Mouse (Mus musculus): ENCODE measurements around the gene Capg.

Gene Capg

DNA sequence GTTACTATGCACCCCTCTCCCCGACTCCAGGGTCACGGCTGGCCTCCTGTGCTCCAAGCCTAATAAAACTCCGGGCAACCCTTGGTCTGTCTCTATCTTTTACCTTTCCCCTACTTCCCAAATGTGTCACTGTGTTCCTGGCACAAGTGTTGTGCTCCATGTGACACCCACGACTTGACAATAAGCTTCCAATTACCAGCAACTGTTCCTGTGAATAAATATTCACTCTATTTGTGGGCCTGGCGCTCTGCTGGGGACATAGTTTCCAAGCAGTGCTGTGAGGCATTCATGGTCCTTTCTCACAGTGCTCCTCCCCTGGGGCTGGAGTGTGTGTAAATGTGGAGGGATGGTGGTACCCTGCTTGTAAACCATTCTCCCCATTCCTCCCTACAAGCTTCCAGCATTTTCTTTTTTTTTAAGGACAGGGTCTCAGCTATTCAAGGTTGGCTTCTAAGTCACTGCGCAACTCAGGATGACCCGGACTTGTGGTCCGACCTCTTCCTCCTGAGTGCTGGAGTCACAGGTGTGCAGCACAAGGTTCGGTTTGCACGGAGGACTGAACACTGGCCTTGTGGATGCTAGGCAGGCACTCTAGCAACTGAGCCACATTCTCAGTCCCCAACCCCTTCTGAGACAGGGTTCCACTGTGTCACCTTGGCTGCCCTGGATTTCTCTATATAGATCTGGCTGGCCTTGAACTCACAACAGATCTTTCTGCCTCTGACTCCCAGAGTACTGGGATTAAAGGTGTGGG is 26.6 kb downstream of the Capg start:
- peak; percentile 42 for DNase-seq (ENCODE audit: low read depth, low spot score)

DNA sequence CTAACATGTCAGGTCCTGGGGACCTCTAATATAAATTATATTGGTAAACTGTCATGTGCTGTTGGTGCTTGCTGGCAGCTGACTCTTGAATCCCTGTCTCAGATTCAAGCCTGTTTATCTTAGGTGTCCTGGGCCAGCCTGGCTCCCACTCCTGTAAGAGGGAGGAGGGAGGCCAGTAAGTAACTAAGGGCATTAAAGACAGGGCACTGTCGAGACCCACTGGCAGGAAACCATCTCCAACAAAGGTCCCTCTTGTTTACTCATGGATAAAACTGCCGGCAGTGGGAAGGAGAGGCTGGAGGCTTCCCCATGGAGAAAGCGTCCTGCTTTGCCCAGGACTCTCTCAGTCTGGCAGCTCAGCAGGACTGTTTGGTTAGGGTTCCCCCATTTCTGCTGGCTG is 27.6 kb downstream of the Capg start:
- no peak for DNase-seq (ENCODE audit: low read depth, low spot score)

DNA sequence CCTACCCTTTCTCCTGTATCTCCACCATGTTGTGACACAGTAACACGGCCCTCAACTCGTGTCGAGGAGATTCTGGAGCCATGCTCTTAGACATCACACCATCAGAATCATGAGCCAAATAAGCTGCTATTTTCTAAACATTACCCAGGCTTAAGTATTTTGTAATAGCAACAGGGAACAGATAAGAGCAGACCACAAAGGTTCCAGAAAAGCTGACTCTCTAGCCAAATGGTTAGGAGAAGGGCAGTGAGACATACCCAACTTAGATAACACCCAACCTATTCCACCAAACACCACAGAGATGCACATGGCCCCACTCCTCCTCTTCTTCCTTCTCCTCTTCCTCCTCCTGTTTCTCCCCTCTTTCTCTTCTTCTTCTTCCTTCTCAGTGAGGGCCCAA is 31.9 kb downstream of the Capg start:
- no peak for DNase-seq (ENCODE audit: low read depth, low spot score)

DNA sequence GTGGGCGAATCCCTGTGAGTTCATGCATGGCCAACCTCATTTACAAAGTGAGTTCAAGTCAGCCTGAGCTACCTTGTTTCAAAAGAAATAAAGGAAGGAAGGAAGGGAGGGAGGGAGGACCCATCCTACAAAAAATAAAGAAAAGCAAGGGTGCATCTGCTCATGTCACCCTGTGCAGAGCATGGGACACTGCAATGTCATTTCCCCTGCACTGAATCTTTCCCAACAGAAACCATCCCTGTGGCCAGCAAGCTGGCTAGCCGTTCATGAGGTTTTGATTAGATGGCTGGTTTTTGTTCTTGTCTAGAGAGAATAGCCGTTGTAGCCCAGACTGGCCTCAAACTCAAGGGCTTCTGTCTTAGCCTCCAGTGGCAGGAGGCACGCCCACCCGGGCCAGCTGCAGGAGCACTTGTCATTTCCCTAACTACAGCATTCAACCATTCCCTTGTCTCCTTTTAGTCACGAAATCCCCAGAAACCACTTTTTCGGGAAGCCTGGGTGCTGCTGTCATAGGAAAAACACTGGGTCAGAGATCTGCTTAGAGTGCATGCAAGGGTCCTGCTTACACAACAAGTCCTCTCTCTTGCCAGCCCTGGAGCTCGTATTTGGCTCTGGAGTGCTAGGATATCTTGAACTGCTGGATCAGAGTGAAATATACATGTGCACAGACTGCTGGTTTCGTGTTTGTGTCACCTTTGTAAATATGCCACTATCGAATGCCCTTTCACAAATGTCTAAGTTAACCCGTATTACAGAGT is 37.6 kb downstream of the Capg start:
- DNase-seq (ENCODE audit: low read depth, low spot score): no peak

DNA sequence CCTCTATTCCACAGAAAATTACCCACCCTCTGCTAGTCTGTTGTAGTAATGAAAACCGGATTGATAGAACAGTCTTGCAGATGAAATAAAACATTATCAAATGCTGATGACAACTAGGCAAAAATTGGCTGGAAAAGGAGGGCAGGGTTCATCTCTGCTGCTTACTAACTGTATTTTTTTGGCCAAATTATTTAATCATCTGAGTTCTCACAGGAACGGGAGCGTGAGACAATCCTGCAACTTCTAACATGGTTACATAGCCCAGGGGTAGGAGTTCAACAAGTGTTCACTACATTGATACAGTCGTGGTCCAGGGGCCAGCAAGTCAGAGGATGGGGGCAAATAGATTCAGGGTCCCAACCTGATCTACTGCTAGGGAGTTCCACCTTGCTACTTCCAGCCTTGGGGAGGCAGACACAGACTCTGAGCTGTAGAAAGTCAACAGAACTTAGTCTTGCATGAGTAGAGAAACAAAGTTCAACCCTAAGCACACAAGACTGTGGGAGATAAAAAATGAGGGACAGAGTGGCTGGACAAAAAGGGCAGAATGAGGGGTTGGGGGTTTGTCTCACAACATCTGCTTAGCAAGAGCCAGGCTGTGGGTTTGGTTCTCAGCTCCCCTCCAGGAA is 39.1 kb downstream of the Capg start:
- no peak for DNase-seq (ENCODE audit: low read depth, low spot score)

DNA sequence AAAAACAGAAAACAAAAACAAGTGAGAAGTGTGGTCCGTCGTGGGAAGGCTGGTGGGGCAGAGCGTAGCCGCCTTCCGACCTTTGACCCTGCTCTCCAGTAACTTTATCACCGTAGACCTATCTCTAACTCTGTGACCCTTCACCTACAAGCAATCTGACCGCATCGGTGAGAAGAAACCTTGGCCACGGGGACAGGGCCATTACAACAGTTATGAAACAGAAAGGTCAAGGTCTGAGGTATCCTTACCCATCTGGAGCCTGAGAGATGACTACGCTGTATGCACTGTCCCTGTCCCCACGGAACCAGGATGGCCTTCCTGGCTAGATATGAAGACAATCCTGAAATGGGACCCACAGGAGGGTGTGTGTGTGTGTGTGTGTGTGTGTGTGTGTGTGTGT is 40.0 kb downstream of the Capg start:
- DNase-seq (ENCODE audit: low read depth, low spot score): no peak

DNA sequence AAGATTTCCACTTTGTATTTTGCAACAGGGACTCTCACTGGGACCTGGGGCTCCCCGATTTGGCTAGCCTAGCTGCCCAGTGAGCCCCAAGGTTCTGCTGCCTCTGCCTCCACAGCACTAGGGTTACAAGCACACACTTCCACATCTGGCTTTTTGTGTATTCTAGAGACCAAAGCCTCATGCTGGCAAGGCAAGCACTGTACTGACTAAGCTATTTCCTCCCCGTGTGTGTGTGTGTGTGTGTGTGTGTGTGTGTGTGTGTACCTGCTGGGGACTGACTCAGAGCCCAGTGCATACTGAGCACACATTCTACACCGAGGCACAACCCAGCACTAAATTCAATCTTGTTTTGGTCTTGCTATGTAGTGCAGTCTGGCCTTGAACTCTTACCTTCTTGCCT is 42.5 kb downstream of the Capg start:
- DNase-seq (ENCODE audit: low read depth, low spot score): no peak

DNA sequence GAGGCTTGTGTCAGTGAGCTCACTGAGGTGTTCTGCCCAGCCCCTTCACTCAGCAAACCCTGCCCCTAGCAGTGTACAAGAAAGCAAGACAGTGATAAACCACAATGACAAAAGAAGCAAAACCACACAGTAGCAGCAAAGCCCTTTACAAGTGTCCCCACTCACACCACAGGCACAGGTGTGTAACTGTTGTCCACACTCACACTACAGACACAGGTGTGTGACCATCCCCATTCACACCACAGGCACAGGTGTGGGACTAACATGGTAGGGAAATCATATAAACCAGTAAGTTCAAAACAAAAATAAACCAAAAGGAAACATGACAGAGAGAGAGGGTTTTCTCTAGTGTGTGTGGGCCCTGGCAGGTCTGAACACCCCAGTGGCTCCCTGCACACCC is 44.1 kb downstream of the Capg start:
- DNase-seq (ENCODE audit: low read depth, low spot score): no peak

DNA sequence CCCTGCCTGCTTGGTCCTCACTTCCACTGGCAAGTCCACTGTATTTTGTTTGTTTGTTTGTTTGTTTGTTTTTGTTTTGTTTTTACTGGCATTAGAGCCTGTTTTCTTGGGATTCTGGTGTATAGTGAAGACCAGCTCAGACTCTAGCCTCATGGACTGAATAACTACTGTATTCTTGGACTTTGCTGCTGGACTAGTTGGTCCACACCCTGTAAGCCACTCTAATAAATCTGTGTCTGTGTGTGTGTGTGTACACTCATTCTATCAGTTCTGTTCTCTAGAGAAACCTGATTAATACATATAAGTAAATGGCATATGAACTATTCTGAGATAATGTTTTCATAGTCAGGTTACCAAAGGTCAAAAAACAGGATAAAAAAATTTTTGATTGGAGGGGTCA is 45.9 kb downstream of the Capg start:
- DNase-seq (ENCODE audit: low read depth, low spot score): no peak

DNA sequence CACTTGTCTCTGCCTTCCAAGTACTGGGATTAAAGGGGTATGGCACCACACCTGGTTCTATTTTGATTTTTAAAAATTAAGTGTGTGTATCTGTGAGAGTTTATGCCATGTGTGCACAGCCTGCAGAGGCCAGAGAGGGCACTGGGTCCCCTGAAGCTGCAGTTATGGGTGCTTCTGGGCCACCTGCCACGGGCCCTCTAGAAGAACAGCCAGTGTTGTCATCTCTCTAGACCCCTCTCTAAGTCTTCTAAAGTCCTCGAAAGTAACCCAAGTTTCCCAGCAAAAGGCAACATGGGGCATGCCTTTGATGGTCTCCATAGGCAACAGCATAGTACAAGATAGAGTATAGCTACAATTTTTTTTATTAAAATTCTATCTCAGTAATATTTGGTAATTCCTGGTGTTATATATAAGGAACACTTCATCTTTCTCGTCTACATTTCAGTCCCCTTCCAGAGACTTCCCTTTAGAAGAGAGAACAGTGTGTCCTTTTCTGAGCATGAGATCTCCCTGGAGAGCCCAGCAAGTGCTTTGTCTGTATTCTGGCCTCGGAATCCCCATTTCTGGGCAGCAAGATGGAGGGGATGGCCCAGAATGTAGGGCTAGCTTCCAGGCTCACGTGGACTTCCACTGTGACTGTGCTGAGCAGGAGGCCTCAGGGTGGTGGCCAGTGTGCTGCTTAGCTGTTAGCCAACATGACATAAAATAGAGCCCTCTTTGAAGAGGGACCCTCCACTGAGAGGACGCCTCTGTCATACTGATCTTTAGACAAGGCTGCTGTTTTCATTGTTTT is 49.0 kb downstream of the Capg start:
- peak; percentile 10 for DNase-seq (ENCODE audit: low read depth, low spot score)

DNA sequence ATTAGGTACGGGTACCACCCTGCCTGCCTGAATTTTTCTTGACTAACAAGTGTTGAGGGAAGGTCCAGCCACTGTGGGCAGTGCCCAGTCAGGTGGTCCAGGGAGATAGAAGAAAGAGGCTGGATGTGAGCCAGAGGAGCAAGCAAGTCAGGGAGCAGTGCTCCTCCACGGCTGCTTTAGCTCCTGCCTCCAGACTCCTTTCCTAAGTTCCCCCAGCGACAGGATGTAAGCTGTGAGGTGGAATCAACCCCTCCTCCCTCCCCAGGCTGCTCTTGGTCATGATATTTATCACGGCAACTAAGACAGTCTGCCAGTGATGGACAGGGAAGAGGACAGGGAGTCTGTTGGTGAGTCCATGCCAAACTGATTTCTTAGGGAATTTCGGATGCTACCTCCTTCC is 49.7 kb downstream of the Capg start:
- no peak for DNase-seq (ENCODE audit: low read depth, low spot score)

DNA sequence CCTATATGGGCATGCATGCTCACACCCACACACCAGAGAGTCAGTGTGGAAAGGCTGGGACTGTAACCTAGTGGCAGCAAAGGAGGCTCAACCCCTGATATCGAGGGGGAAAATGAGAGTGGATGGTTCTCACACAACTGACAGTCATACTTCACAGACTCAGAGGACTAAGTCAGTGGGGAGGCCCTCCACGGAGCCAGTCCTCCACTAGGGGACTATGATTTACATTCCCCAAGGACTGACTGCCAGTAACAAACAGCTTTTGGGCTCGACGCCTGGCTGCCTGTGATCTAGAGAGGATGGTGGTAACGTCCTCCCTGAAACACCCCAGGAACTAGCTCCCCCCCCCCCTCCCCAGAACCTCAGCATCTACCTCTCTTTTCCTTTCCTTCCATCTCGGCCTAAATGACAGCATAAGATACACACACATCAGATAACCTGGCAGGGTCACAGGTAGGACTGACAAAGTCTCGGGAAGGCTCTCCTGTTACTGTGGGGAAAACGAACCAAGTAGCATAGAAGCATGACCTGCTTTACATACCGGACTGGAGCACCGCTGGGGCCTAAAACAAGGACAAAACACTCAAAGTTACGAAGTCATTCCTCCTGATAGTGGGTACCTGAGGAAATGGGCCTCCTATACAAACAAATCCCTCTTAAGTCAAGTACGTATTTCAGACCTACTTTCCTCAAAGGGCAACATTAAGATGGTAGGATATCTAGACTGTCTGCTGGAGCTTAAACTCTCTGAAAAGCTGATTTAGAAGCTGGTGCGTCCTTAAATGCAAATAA is 53.1 kb downstream of the Capg start:
- peak; percentile 36 for DNase-seq (ENCODE audit: low read depth, low spot score)

DNA sequence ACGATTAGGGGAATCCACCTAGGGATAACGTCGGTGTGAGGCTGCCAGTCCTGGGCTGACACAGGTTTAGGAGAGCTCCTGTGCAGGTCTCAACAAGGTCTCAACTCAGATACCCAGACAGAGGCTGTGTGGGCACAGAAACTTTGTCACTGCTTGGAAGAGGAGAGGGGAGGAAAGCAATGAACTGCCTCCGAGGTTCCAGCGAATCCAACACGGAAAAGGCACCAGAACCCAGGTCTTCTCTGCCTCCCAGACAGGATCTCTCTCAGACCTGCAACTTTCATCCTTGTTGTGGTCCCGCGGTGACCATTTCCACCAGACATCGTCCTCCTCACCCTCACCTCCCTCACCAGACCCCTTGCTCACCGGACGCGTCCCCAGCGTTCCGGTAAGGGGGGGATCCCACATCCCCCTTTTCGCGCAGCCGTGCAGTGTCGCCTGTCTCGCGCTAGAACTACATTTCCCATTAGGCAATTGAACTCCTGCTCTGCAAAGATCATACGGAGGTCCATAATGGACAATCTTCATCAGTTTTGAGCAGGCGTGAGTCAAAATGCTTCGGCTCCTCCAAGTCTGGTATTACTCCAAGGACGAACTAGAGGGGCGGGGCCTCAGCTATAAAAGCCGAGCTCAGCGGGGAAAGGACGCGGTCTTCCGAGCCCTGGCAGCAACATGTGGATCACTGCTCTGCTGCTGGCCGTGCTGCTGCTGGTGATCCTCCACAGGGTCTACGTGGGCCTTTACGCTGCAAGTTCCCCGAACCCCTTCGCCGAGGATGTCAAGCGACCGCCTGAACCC is 54.0 kb downstream of the Capg start, which contains the start of the genes Elmod3 and Retsat:
TSS of gene Elmod3 (minus strand) at position 458 of the 798 bp plus-strand sequence.
TSS of gene Retsat (plus strand) at position 520 of the 798 bp plus-strand sequence.
- DNase-seq (ENCODE audit: low read depth, low spot score): peak; percentile 99

DNA sequence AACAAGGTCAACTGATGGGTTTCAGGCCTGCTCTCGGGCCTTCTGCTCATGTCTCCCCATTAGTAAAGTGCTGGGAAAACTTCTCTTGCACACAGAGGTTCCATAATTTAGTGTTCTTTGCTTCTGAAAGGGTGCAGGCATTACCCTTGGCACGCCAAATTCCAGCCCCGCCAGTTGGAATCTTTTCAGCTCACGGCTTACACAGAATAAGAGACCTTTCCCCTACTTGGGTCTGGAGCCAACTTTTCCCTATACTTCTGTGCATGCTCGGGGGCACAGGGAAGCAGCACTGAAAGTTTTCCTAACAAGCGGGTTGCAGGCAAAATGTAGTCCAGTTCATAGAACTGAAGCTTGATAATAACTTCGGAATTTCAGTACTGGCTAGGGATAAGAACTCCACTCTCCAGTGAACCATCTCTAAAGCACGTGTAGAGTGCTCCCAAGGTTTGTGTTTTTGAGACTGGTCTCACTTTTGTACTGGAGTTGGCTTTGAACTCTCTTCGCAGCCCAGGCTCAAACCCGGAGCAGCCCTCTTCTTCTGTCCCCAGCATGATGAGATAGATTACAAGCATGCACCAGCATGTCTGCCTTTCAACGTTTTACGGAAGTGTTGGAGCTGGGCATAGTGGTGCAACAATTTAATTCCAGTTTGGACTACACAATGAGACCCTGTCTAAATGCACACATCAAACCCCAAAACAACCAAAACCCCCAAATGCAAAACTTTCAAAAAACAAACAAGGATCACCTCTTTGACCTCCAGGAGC is 54.8 kb downstream of the Capg start:
- DNase-seq (ENCODE audit: low read depth, low spot score): no peak

DNA sequence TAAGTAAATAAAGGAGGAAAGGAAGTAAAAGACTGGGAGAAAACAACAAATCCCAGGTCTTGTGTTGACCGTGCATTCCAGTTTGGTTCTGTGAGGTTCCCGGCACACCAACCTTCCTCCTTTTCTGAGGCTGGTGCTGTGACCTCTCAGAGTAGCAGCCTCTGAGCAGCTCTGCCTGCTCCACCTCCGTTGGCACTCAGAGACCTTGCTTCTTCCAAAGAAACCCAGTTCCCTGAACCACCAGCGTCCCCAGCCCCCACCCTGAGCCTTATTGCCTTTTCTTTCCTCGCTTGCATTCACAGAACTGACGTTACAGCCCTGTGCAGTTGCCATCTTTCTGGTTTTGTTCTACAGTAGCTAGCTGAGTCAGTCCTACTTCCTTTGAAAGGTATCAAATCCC is 56.0 kb downstream of the Capg start:
- no peak for DNase-seq (ENCODE audit: low read depth, low spot score)

DNA sequence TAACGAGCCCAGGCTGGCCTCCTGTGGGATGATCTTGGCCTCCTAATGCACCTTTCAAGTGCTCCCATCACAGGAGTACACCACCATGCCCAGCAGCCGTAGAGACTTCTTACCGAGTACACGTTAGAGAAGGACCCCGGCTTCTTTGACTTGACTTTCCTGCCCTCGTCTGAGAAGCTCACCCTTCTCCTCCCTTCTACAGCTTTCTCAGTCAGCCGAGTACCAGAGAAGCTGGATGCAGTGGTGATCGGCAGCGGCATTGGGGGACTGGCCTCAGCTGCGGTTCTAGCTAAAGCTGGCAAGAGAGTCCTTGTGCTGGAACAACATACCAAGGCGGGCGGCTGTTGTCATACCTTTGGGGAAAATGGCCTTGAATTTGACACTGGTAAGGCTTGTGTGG is 56.6 kb downstream of the Capg start:
- DNase-seq (ENCODE audit: low read depth, low spot score): no peak

DNA sequence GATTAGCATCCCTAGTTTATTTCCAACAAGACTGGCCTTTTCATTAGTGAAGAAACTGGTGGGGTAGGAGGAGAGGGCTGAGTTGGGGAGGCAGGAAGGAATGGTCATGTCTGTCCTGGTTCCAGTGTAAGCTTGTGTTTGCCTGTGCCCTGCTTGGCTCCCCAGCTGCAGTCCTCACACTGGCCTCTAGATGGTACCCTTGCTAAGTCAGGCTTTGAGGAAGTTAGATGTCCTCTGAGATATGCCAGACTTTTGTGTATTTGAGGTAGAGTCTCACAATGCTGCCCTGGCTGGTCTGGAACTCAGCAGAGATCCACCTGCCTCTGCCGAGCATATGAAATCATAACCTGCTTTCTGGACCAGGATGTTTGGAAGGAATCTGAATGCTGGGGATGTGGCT is 57.5 kb downstream of the Capg start:
- DNase-seq (ENCODE audit: low read depth, low spot score): peak; percentile 79

DNA sequence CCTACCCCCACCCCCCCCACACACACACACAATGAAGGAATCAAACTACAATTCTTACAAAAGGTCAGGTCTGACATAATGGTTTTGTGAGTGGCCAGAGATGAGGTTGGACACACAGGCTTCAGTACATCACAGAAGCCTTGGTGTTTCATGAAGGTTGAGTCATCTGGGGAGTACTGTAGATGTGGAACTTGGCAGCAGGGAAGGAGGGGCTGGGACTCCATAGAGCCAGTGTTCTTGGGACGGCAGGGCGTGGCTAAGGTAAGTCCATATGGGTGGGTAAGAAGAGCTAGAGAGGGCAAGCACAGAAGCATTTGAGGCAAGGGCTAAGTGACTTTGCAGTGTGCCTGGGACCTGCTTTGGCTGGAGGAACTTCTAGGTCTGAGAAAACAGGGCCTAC is 59.9 kb downstream of the Capg start:
- DNase-seq (ENCODE audit: low read depth, low spot score): no peak

DNA sequence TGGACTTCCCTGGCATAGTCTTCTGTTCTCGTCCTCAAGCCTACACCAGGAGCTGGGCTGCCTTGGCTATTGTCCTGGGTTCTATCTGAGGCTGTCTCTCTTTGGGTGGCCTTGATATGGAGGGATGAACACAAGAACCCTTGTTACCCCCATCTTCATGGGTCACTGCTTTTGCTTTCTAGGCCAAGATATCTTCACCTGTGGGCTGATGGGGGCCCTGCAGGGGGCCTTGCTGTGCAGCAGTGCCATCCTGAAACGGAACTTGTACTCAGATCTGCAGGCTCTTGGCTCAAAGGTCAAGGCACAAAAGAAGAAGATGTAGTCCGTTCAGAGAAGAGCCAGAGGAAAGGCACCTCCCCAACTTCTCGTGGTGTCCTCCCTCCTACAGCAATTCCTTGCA is 62.9 kb downstream of the Capg start:
- no peak for DNase-seq (ENCODE audit: low read depth, low spot score)

Measured in brain, adult 2 months (tissue).